In the genomic region with DNA sequence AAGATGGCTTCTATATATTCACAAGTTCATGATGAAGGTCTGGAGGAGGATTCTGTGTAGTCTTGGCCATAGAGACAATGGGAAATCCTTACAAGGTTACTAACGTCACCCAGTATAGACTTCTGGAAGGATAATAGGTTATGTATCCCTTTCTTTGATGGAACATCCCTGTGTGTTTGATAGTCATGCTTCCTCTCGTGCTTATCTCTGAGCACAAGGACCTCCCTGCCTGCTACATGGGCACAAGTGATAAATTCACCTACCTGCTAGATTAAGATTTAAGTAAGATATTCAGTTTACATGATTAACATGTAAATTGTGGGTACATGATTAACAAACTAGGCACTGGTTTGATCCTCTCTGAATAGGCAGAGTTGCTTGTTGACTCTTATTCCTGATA, we compare ENCODE assay signal across 21 mouse cellular contexts.
"Had no signal": no experiment of that assay in that cellular context is flagged by ENCODE, and none has a peak within 500 bp of the region (broad histone marks: within the 10 kb centered on the region; RNA-seq: fewer than 3 reads in every experiment).

No protein-coding gene starts in this region.

- H3K27me3 ChIP-seq: lung, embryonic 15.5 days; midbrain, embryonic 12.5 days; neural tube, embryonic 13.5 days; neural tube, embryonic 15.5 days had no signal

- H3K4me1 ChIP-seq: lung, embryonic 15.5 days; midbrain, embryonic 12.5 days; neural tube, embryonic 13.5 days; neural tube, embryonic 15.5 days had no signal

- H3K4me3 ChIP-seq: lung, embryonic 15.5 days; midbrain, embryonic 12.5 days; myocyte; neural tube, embryonic 13.5 days; neural tube, embryonic 15.5 days had no signal

- H3K27ac ChIP-seq: lung, embryonic 15.5 days; macrophage; midbrain, embryonic 12.5 days; neural tube, embryonic 13.5 days; neural tube, embryonic 15.5 days had no signal

- H3K36me3 ChIP-seq: lung, embryonic 15.5 days; midbrain, embryonic 12.5 days; neural tube, embryonic 15.5 days had no signal

- H3K4me2 ChIP-seq: lung, embryonic 15.5 days; midbrain, embryonic 12.5 days; neural tube, embryonic 13.5 days; neural tube, embryonic 15.5 days had no signal

- H3K9me3 ChIP-seq: lung, embryonic 15.5 days; midbrain, embryonic 12.5 days; neural tube, embryonic 13.5 days; neural tube, embryonic 15.5 days had no signal

- H3K9ac ChIP-seq: liver, postnatal 0 days; lung, embryonic 15.5 days; midbrain, embryonic 12.5 days; neural tube, embryonic 13.5 days; neural tube, embryonic 15.5 days had no signal

- DNase-seq: liver, postnatal 0 days; lung, adult 2 months; lung, postnatal 14 days; lung, postnatal 36 days; midbrain, embryonic 14.5 days; retina, postnatal 1 day; right cerebral cortex, adult 18-20 months; right cerebral cortex, postnatal 25 days; right cerebral cortex, postnatal 4 days; spleen, adult 18-20 months; thymus, adult 18-20 months; thymus, postnatal 14 days; thymus, postnatal 36 days had no signal

- ATAC-seq: liver, postnatal 0 days; lung, postnatal 0 days; midbrain, embryonic 16.5 days had no signal
